17 mouse cellular contexts compared by ENCODE assay signal in genomic region chr13:34776767-34777166, GRCm38 (mm10). TPM values are rescaled to one million over a fixed set of nuclear protein-coding genes. Genes with fewer than 3 reads are reported as not detected.
"Had no signal": no experiment of that assay in that cellular context is flagged by ENCODE, and none has a peak within 500 bp of the region (broad histone marks: within the 10 kb centered on the region; RNA-seq: fewer than 3 reads in every experiment).

No protein-coding gene starts in this region.

- H3K4me1 ChIP-seq: megakaryocyte, embryonic 14.5 days; midbrain, embryonic 12.5 days; neural tube, embryonic 12.5 days had no signal

- H3K4me3 ChIP-seq: kidney, embryonic 15.5 days; limb, embryonic 13.5 days; megakaryocyte, embryonic 14.5 days; midbrain, embryonic 12.5 days; neural tube, embryonic 12.5 days had no signal

- H3K36me3 ChIP-seq: kidney, embryonic 15.5 days; limb, embryonic 13.5 days; midbrain, embryonic 12.5 days; neural tube, embryonic 12.5 days had no signal

- H3K27ac ChIP-seq: kidney, embryonic 15.5 days; limb, embryonic 13.5 days; liver, embryonic 14.5 days; macrophage; midbrain, embryonic 12.5 days; neural tube, embryonic 12.5 days had no signal

- H3K9ac ChIP-seq: kidney, embryonic 15.5 days; limb, embryonic 13.5 days; liver, embryonic 14.5 days; midbrain, embryonic 12.5 days; neural tube, embryonic 12.5 days had no signal

- H3K4me2 ChIP-seq: kidney, embryonic 15.5 days; limb, embryonic 13.5 days; midbrain, embryonic 12.5 days; neural tube, embryonic 12.5 days had no signal

- DNase-seq: kidney, adult 2 months; kidney, postnatal 14 days; left cerebral cortex, postnatal 4 days; lung, adult 2 months; lung, postnatal 10 days; right cerebral cortex, adult 18-20 months; thymus, adult 18-20 months; thymus, postnatal 14 days had no signal

- H3K9me3 ChIP-seq: kidney, embryonic 15.5 days; limb, embryonic 13.5 days; midbrain, embryonic 12.5 days; neural tube, embryonic 12.5 days had no signal

- H3K27me3 ChIP-seq: kidney, embryonic 15.5 days; limb, embryonic 13.5 days; midbrain, embryonic 12.5 days; neural tube, embryonic 12.5 days had no signal

RNA-seq across cellular contexts. Expression of gene Fam50b, which starts 42.1 kb away (rescaled TPM):
- polyA plus RNA-seq: kidney, embryonic 15.5 days; large intestine, adult 2 months; limb, embryonic 13.5 days; lung, adult 2 months; macrophage; midbrain, embryonic 12.5 days; neural tube, embryonic 12.5 days; stomach, embryonic 14.5 days had no signal
